Mouse (Mus musculus): ENCODE measurements around the gene Cfap157.

GRCm38 (mm10) chr2:32779714-32780113 is 4.5 kb downstream of the Cfap157 start:
- no peak for TF ChIP-seq CTCF (IDR thresholded peaks at IDR 0.05; ENCODE audit: low read depth)
- no peak for TF ChIP-seq EP300 (IDR thresholded peaks at IDR 0.05; ENCODE audit: low read depth)

Data from heart, postnatal 0 days (tissue).